Mouse (Mus musculus): ENCODE data around the gene Gm28230.

- no peak for TF ChIP-seq CTCF (IDR thresholded peaks at IDR 0.05; ENCODE audit: extremely low read depth, insufficient read length, insufficient replicate concordance, low read depth, low read length)
- no peak for TF ChIP-seq POLR2A (IDR thresholded peaks at IDR 0.05; ENCODE audit: low read depth, low read length)
These were observed 27.5 kb upstream of the Gm28230 start for GRCm38 (mm10) chr2:74699053-74699430.
